Mouse (Mus musculus) hindbrain, embryonic 10.5 days (tissue): Measurements from ENCODE around the gene Eif2b1. TPM values are rescaled to one million over a fixed set of nuclear protein-coding genes. Genes with fewer than 3 reads are reported as not detected.
"Not testable (repeated sequence)": the region's sequence is repeated elsewhere in the genome, so short reads cannot be mapped to it uniquely, and the experiment has no call there.

Experiments used
- DNase-seq: peaks from one replicate; pipeline ENCODE4 v3.0.0-alpha.2; 2017; ENCODE audit warnings: low spot score
- H3K27ac ChIP-seq: fragments of 300-500 bp; sonication (generic); 2 replicates; pipeline ENCODE4 v1.5.1; 2016; ENCODE audit warnings: mild to moderate bottlenecking, moderate library complexity
- H3K27me3 ChIP-seq: fragments of 300-500 bp; sonication (generic); 2 replicates; pipeline ENCODE4 v1.6.1; 2016; ENCODE audit warnings: mild to moderate bottlenecking; ENCODE audit not compliant: poor library complexity, insufficient read depth, severe bottlenecking
- H3K36me3 ChIP-seq: fragments of 300-500 bp; sonication (generic); 2 replicates; pipeline ENCODE4 v1.6.1; 2016; ENCODE audit warnings: mild to moderate bottlenecking, moderate library complexity
- H3K4me1 ChIP-seq: fragments of 300-500 bp; sonication (generic); replicated peaks from 2 replicates; pipeline ENCODE4 v1.6.1; 2016; ENCODE audit warnings: mild to moderate bottlenecking
- H3K4me3 ChIP-seq: fragments of 300-500 bp; sonication (generic); 2 replicates; pipeline ENCODE4 v1.5.1; 2016; ENCODE audit warnings: mild to moderate bottlenecking, moderate library complexity
- H3K9me3 ChIP-seq: fragments of 300-500 bp; sonication (generic); 2 replicates; pipeline ENCODE4 v1.6.1; 2016; ENCODE audit warnings: mild to moderate bottlenecking, moderate library complexity
- WGBS: fragments of 180-500 bp; shearing (Covaris S2); methylation state at CpG from one replicate; pipeline ENCODE4 v1.1.7; 2016; 5-methylcytosine and 5-hydroxymethylcytosine counted together
- polyA plus RNA-seq: library from polyadenylated mRNA; unstranded; fragments of >200 nt; fragmentation: Nextera tagmentation; extraction: Ambion mirVana; gene quantifications from 2 replicates; pipeline ENCODE4 v1.2.1, GENCODE M21; 2016

Gene Eif2b1
- polyA plus RNA-seq: 81.6 and 84.9 TPM in 2 replicates

GRCm38 (mm10) chr5:124578633-124579317 lies at the start of gene Eif2b1, which contains the start of gene Gtf2h3:
Gene Eif2b1, minus strand, starts transcription at chr5:124579131.
Gene Gtf2h3, plus strand, starts transcription at chr5:124579140.
- Histone ChIP-seq H3K9me3 (no peaks in the 10 kb centered on the region), H3K27ac (peak within 1 kb of the TSS; percentile 79), H3K36me3 (peaks cover 54% of the 10 kb centered on the region), H3K27me3 (no peaks in the 10 kb centered on the region), H3K4me3 (peak within 1 kb of the TSS; percentile 86), H3K4me1 (peaks cover 27% of the 10 kb centered on the region)
- DNase-seq: peak; percentile 93
- WGBS: under 1% methylated on average over 51 of the region's 51 CpGs

- Histone ChIP-seq H3K4me1 (peaks cover 9% of the 10 kb centered on the region), H3K27ac (no peak overlapping the region), H3K27me3 (no peaks in the 10 kb centered on the region), H3K4me3 (no peak overlapping the region), H3K9me3 (no peaks in the 10 kb centered on the region), H3K36me3 (peaks cover 42% of the 10 kb centered on the region)
- DNase-seq: no peak
- 95% methylated on average over 9 of the region's 9 CpGs for WGBS
Observed at GRCm38 (mm10) chr5:124624291-124624690, 45.4 kb upstream of the Eif2b1 start.

- Histone ChIP-seq H3K4me1 (peaks cover under 1% of the 10 kb centered on the region; the same call in 1 of the 2 replicates), H3K9me3 (no peaks in the 10 kb centered on the region), H3K27ac (no peak overlapping the region), H3K4me3 (no peak overlapping the region), H3K36me3 (peaks cover 56% of the 10 kb centered on the region), H3K27me3 (no peaks in the 10 kb centered on the region)
- no peak for DNase-seq
- 87% methylated on average over 15 of the region's 15 CpGs for WGBS
Observed at GRCm38 (mm10) chr5:124622890-124623289, 44.0 kb upstream of the Eif2b1 start.

- Histone ChIP-seq H3K4me1 (no peaks in the 10 kb centered on the region), H3K9me3 (no peaks in the 10 kb centered on the region), H3K36me3 (peaks cover 59% of the 10 kb centered on the region), H3K27me3 (no peaks in the 10 kb centered on the region), H3K27ac (no peak overlapping the region), H3K4me3 (no peak overlapping the region)
- DNase-seq: no peak
- 76% methylated on average over 13 of the region's 13 CpGs for WGBS
Observed at GRCm38 (mm10) chr5:124621362-124621761, 42.4 kb upstream of the Eif2b1 start.

- WGBS: 82% methylated on average over 10 of the region's 10 CpGs
- Histone ChIP-seq H3K4me3 (no peak overlapping the region), H3K4me1 (no peaks in the 10 kb centered on the region), H3K27me3 (no peaks in the 10 kb centered on the region), H3K27ac (no peak overlapping the region), H3K36me3 (peaks cover 62% of the 10 kb centered on the region), H3K9me3 (no peaks in the 10 kb centered on the region)
- DNase-seq: no peak
Observed at GRCm38 (mm10) chr5:124618711-124619110, 39.8 kb upstream of the Eif2b1 start.

GRCm38 (mm10) chr5:124614709-124615108 lies 35.8 kb upstream of the Eif2b1 start:
- H3K4me1 ChIP-seq: no peaks in the 10 kb centered on the region
- H3K4me3 ChIP-seq: no peak overlapping the region
- H3K9me3 ChIP-seq: no peaks in the 10 kb centered on the region
- H3K36me3 ChIP-seq: peaks cover 82% of the 10 kb centered on the region
- H3K27ac ChIP-seq: no peak overlapping the region
- H3K27me3 ChIP-seq: no peaks in the 10 kb centered on the region
- DNase-seq: no peak
- 89% methylated on average over 11 of the region's 11 CpGs for WGBS

GRCm38 (mm10) chr5:124610965-124611364 lies 32.0 kb upstream of the Eif2b1 start:
- Histone ChIP-seq H3K9me3 (no peaks in the 10 kb centered on the region), H3K27ac (no peak overlapping the region), H3K4me1 (no peaks in the 10 kb centered on the region), H3K36me3 (peaks cover 84% of the 10 kb centered on the region), H3K4me3 (no peak overlapping the region), H3K27me3 (no peaks in the 10 kb centered on the region)
- WGBS: 78% methylated on average over 10 of the region's 10 CpGs
- DNase-seq: no peak

GRCm38 (mm10) chr5:124605041-124605622 lies 26.2 kb upstream of the Eif2b1 start:
- H3K27me3 ChIP-seq: no peaks in the 10 kb centered on the region
- 90% methylated on average over 17 of the region's 17 CpGs for WGBS
- peaks cover 83% of the 10 kb centered on the region for H3K36me3 ChIP-seq

GRCm38 (mm10) chr5:124604296-124604695 lies 25.4 kb upstream of the Eif2b1 start:
- Histone ChIP-seq H3K4me3 (no peak overlapping the region), H3K9me3 (no peaks in the 10 kb centered on the region), H3K27me3 (no peaks in the 10 kb centered on the region), H3K4me1 (peaks cover 9% of the 10 kb centered on the region), H3K36me3 (peaks cover 81% of the 10 kb centered on the region), H3K27ac (no peak overlapping the region)
- no peak for DNase-seq
- 92% methylated on average over 4 of the region's 4 CpGs for WGBS

More at GRCm38 (mm10) chr5:124605041-124605622, 26.2 kb upstream of the Eif2b1 start:
- H3K27ac ChIP-seq: no peak overlapping the region
- H3K4me3 ChIP-seq: no peak overlapping the region
- peaks cover under 1% of the 10 kb centered on the region; the same call in 1 of the 2 replicates for H3K4me1 ChIP-seq
- no peaks in the 10 kb centered on the region for H3K9me3 ChIP-seq
- no peak for DNase-seq

GRCm38 (mm10) chr5:124602349-124602748 lies 23.4 kb upstream of the Eif2b1 start:
- Histone ChIP-seq H3K4me1 (peaks cover 18% of the 10 kb centered on the region), H3K36me3 (peaks cover 66% of the 10 kb centered on the region), H3K27ac (no peak overlapping the region), H3K9me3 (no peaks in the 10 kb centered on the region), H3K4me3 (no peak overlapping the region), H3K27me3 (no peaks in the 10 kb centered on the region)
- peak; percentile 58 for DNase-seq
- WGBS: 71% methylated on average over 5 of the region's 5 CpGs

GRCm38 (mm10) chr5:124599726-124600125 lies 20.8 kb upstream of the Eif2b1 start:
- H3K27me3 ChIP-seq, DNase-seq, H3K27ac ChIP-seq, H3K9me3 ChIP-seq: not testable (repeated sequence)
- Histone ChIP-seq H3K4me1 (peaks cover 18% of the 10 kb centered on the region), H3K4me3 (peak overlapping the region; percentile 98), H3K36me3 (peaks cover 65% of the 10 kb centered on the region)
- WGBS: 67% methylated on average over 8 of the region's 8 CpGs

- H3K4me3 ChIP-seq: peak overlapping the region; percentile 98
- H3K4me1 ChIP-seq: peaks cover 18% of the 10 kb centered on the region
- H3K9me3 ChIP-seq: no peaks in the 10 kb centered on the region
- H3K27me3 ChIP-seq: no peaks in the 10 kb centered on the region
- peak overlapping the region; percentile 90 for H3K27ac ChIP-seq
- 6% methylated on average over 30 of the region's 30 CpGs for WGBS
- DNase-seq: peak; percentile 95
- H3K36me3 ChIP-seq: peaks cover 65% of the 10 kb centered on the region
Observed at GRCm38 (mm10) chr5:124598224-124599174, 19.6 kb upstream of the Eif2b1 start.
